Mouse (Mus musculus): ENCODE measurements around the gene Gpatch1.

Gpatch1 gene

GRCm38 (mm10) chr7:35317729-35318609 lies at the start of gene Gpatch1:
TSS of gene Gpatch1 (minus strand) at chr7:35318440.
- peak; percentile 98 for DNase-seq

- DNase-seq, result peak in 1 of 2 experiments; percentile 62
Observed at GRCm38 (mm10) chr7:35365161-35365910, 47.1 kb upstream of the Gpatch1 start.

DNA sequence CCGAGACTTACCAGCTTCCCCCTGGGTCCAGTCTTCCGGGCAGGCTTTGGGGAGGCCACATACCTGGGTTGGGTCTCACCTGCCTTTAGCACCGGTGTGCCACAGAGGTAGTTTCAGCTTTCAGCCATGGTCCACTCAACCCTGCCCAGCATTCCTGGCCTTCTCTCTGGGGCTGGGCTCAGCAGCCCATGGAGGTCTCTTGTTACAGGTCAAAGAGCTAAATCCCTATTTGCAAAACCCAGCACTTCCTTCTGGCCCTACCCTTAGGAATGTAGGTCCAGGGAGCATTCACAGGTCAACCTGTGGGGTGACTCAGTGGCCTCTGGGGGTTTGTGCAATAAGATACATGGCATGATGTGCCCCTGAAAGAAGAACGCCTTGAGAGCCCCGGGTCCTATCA lies 44.6 kb upstream of the Gpatch1 start:
- DNase-seq, result peak; percentile 41 to 74

DNA sequence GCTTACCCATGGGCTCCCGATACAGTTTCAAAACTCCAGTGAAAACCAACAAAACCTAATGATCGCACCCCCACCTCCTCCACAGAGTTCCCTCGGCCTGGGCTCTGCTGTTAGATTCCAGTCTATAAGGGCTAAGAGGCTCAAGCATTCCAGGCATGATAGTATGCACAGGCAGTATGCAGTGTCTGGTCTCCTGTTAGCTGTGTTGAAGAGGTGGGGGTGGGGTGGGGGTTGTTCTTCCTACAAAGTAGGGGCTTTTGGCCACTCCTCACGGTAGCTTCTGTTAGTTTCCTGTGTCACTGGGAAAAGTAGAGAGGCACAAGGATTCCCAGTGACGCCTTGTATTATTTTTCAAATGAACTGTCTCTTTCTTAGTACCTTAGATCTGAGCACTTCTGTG lies 44.0 kb upstream of the Gpatch1 start:
- no peak for DNase-seq

- no peak for DNase-seq
Observed at GRCm38 (mm10) chr7:35357621-35358020, 39.4 kb upstream of the Gpatch1 start.

GRCm38 (mm10) chr7:35355303-35355872 lies 37.1 kb upstream of the Gpatch1 start:
- DNase-seq, result peak in 1 of 2 experiments; percentile 47

GRCm38 (mm10) chr7:35353306-35353705 lies 35.1 kb upstream of the Gpatch1 start:
- no peak for DNase-seq

- DNase-seq, result no peak
Observed at GRCm38 (mm10) chr7:35351155-35351554, 32.9 kb upstream of the Gpatch1 start.

DNA sequence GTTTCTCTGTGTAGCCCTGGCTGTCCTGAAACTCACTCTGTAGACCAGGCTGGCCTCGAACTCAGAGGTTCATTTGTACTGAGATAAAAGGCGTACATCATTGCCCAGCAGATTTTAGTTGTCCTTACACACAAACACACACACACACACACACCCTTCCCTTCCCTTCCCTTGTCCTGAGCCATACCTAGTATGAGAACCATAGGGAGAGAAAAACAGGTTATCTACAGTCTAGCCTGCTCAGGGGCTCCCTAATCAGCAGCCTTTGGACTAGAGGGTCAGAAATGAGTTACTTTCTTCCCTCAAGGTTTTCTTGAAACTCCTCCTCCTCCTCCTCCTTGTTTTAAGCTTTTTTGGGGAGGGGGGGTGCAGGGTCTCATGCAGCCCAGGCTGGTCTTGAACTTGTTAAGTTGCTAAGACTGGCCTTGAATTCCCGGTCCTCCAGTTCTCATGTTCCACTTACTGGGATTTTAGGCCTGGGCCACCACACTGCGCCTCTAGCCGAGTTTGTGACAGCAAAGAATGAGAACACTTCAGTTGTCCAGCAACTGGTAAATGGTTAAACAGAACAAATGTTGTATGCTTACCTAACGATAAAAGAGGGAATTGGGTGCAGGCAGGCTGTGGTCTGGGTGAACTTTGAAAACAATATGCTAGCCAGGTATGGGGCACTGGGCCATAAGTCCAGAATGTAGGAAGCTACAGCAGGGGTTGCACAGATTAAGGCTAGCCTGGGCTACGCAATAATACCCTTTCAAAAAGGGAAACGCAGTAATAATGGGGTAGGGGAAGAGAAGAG lies 31.8 kb upstream of the Gpatch1 start:
- DNase-seq, result no peak

GRCm38 (mm10) chr7:35349022-35349421 lies 30.8 kb upstream of the Gpatch1 start:
- no peak for DNase-seq

GRCm38 (mm10) chr7:35347918-35348700 lies 29.9 kb upstream of the Gpatch1 start:
- no peak for DNase-seq

GRCm38 (mm10) chr7:35344785-35345330 lies 26.6 kb upstream of the Gpatch1 start:
- no peak for DNase-seq

GRCm38 (mm10) chr7:35342498-35342897 lies 24.3 kb upstream of the Gpatch1 start:
- DNase-seq, result no peak

DNA sequence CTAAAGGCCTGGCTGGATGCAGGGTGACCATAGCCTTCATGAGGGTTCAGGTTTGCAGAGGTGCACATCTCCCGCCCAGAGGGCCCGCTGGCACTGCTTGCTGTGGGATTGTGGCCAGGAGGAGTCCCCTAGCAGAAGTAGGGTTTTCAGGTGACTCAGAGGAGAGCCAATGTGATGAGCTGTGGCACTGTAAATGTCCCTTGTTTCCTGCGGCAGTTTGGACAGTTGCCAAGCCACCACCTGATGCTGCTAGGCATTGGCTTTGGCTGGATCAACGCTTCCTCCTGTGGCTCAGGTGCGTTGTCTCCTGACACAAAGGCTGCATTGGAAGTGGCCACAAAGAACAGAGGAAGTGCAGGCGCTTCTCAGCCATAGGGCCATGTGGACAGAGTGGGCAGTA lies 23.0 kb upstream of the Gpatch1 start:
- peak; percentile 33 to 50 for DNase-seq

DNA sequence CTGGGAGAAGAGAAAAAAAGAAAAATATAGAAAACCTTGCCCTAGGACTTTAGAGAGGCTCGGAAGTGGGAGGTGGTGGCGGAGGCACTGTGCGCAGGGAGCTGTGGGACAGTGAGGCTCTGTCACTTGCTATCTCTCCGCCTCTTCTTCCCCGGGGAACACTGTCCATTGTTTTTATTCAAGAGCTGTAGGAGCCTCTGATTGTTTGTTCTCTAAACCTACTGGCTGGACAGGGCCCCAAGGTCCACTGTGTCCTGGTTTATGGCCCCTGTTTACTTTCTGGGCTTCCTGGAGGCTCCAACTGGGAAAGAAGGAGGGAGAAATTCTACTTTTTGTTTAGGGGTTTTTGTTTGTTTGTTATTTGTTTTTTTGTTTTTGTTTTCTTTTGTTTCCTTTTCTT lies 22.0 kb upstream of the Gpatch1 start:
- DNase-seq, result no peak

DNA sequence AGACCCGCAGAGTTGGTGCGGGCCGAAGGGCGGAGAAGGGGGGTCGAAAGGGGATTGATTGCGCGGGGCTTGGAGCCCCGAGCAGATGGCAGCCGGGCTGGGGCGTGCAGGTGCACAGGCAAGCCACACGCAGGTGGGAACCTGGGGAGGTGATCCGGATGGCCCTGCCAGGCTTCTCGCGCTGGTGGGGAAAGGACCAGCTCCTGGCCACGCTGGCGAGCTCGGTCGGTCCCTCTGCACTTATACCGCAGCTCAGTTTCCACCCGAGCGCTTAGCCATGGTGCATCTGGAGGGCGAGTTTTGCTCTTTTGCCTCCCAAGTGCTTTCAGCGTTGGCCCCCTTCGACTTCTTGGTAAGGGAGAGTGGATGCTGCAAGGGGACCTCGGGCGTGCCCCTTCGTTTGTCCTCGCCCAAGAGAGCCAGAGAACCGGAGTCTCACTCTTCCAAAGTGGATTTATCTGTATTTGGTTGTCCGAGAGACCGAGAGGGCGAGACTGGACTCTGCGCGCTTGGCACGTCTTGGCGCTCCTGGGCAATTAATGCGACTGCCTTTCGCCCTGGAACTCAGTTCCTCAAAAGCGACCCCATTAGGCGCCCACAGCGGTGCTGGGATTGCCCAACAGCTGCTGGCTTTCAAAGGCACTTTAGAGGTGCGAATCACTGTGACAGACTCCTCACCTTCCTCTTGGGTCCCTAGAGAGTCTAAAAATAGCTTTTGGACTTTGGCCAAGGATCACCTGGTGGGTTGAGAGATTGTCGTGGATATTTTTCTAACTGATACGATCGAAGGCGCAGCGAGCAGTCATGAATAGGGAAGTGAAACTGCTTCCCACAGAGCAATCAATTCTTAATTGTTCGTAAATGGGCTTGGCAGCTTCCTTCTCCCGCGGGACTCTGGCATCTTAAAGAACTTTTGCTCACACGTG lies 16.6 kb upstream of the Gpatch1 start:
- peak; percentile 49 to 66 for DNase-seq

DNA sequence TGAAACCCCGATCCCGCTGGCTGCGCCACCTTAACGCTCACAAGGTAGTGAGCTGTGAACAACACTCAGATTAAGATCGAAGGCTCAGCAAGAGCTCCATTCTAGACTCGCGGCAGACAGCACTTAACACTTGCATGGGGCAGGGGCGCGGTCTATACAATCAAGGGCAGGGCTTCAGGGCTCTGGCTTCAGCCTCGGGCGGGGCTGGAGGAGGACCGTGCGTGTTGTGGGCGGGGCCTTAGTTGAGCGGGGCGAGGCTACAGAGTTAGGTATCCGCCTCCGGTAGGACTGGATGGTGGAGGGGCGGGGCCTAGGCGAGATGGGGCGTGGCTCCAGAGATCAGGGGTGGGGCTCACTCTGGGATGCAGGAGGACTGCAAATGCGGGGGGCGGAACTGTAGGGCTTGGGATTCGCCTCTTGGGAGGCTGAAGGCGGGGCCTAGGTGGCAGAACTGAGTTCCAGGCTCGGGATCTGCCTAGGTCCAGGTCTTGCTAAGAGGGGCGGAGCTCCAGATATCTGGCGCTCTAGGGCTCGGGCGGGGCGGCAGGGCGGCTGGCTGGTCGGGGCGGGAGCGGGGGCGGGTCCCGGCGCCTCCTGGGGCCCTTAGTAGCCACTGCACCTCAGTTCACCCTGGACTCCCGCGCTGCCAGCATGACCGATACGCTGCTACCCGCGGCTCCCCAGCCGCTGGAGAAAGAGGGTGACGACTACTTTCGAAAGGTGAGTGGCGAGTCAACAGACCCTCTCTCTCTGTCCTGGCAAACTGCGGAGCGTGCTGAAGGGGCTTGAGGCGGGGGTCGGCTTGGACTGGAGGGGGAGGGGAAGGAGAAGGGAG lies 15.7 kb upstream of the Gpatch1 start, which contains the start of gene Rhpn2:
Rhpn2 (plus strand) TSS at position 479 of the 835 bp plus-strand sequence.
- peak; percentile 100 for DNase-seq

- peak; percentile 59 to 70 for DNase-seq
Observed at GRCm38 (mm10) chr7:35333231-35333651, 15.0 kb upstream of the Gpatch1 start.

- DNase-seq, result peak; percentile 66 to 80
Observed at GRCm38 (mm10) chr7:35331590-35331989, 13.3 kb upstream of the Gpatch1 start.

Measured in kidney, postnatal 4 days (tissue).